Comparison of ENCODE assay signal across 11 mouse cellular contexts in genomic region chr13:15461926-15462325, GRCm38 (mm10). TPM values are rescaled to one million over a fixed set of nuclear protein-coding genes. Genes with fewer than 3 reads are reported as not detected.
DNase-seq lines count a peak whose midpoint lies in the region; ATAC-seq and TF ChIP-seq lines count a peak whose summit lies in the region.
"Had no signal": no experiment of that assay in that cellular context is flagged by ENCODE, and none has a peak within 500 bp of the region (broad histone marks: within the 10 kb centered on the region; RNA-seq: fewer than 3 reads in every experiment).

No protein-coding gene starts in this region.

- no peak for TF ChIP-seq CTCF in hindbrain, postnatal 0 days (IDR thresholded peaks at IDR 0.05; ENCODE audit: low read depth)

- no peaks in the 10 kb centered on the region for H3K9me3 ChIP-seq in hindbrain, embryonic 10.5 days
- no peaks in the 10 kb centered on the region for H3K9me3 ChIP-seq in hindbrain, postnatal 0 days (ENCODE audit: low read length)
- H3K9me3 ChIP-seq in embryonic facial prominence, embryonic 15.5 days (replicated peaks), result no peaks in the 10 kb centered on the region
- H3K9me3 ChIP-seq in intestine, embryonic 14.5 days (ENCODE audit: control insufficient read depth, low read length), result no peaks in the 10 kb centered on the region

- H3K4me1 ChIP-seq in hindbrain, embryonic 10.5 days (replicated peaks), result peaks cover 36% of the 10 kb centered on the region
- H3K4me1 ChIP-seq in hindbrain, postnatal 0 days (ENCODE audit: insufficient read depth, low read length), result no peaks in the 10 kb centered on the region
- H3K4me1 ChIP-seq in embryonic facial prominence, embryonic 15.5 days, result peaks cover 25% of the 10 kb centered on the region
- H3K4me1 ChIP-seq in intestine, embryonic 14.5 days (replicated peaks; ENCODE audit: control insufficient read depth, insufficient read depth, low read length), result peaks cover 18% of the 10 kb centered on the region

- H3ac ChIP-seq in myocyte (ENCODE audit: control insufficient read depth, insufficient read length), result no peak overlapping the region

- peak overlapping the region; percentile 99 for H3K27ac ChIP-seq in hindbrain, embryonic 10.5 days
- H3K27ac ChIP-seq in hindbrain, postnatal 0 days, result no peak overlapping the region
- H3K27ac ChIP-seq in embryonic facial prominence, embryonic 15.5 days (replicated peaks), result peak overlapping the region; percentile 44; the same call in 1 of the 2 replicates
- H3K27ac ChIP-seq in intestine, embryonic 14.5 days (ENCODE audit: low read depth), result peak overlapping the region; percentile 96

- no peak for TF ChIP-seq POLR2A in myocyte (IDR thresholded peaks at IDR 0.05; ENCODE audit: insufficient read length, low read depth)

- no peak overlapping the region for H3K4me2 ChIP-seq in hindbrain, postnatal 0 days (ENCODE audit: low read depth, low read length)
- peak overlapping the region; percentile 61 for H3K4me2 ChIP-seq in embryonic facial prominence, embryonic 15.5 days (replicated peaks)
- H3K4me2 ChIP-seq in intestine, embryonic 14.5 days (ENCODE audit: low read length), result peak overlapping the region; percentile 65
- H3K4me2 ChIP-seq in myocyte (ENCODE audit: low read depth), result peak overlapping the region; percentile 89

- no peak overlapping the region for H3K9ac ChIP-seq in hindbrain, postnatal 0 days (replicated peaks; ENCODE audit: low read length)
- H3K9ac ChIP-seq in embryonic facial prominence, embryonic 15.5 days, result no peak overlapping the region
- H3K9ac ChIP-seq in intestine, embryonic 14.5 days (ENCODE audit: low read length), result peak overlapping the region; percentile 85

- ATAC-seq in hindbrain, postnatal 0 days, result no peak
- no peak for ATAC-seq in embryonic facial prominence, embryonic 15.5 days (ENCODE audit: insufficient number of reproducible peaks, low FRiP score, low TSS enrichment, low read depth)
- no peak for ATAC-seq in intestine, embryonic 14.5 days (replicated peaks; ENCODE audit: low FRiP score, low TSS enrichment, low read depth)
- ATAC-seq in megakaryocyte-erythroid progenitor cell, adult 5-6 weeks (replicated peaks; ENCODE audit: low FRiP score, low TSS enrichment, poor library complexity, severe bottlenecking), result no peak

- H3K36me3 ChIP-seq in hindbrain, embryonic 10.5 days, result no peaks in the 10 kb centered on the region
- H3K36me3 ChIP-seq in hindbrain, postnatal 0 days (ENCODE audit: insufficient read depth, low read length), result no peaks in the 10 kb centered on the region
- H3K36me3 ChIP-seq in embryonic facial prominence, embryonic 15.5 days, result no peaks in the 10 kb centered on the region
- no peaks in the 10 kb centered on the region for H3K36me3 ChIP-seq in intestine, embryonic 14.5 days (ENCODE audit: control insufficient read depth, insufficient read depth, low read length)
- H3K36me3 ChIP-seq in myocyte (ENCODE audit: control insufficient read depth, insufficient read depth), result no peaks in the 10 kb centered on the region

- peaks cover 4% of the 10 kb centered on the region; the same call in 1 of the 2 replicates for H3K27me3 ChIP-seq in hindbrain, embryonic 10.5 days (ENCODE audit: insufficient read depth, poor library complexity, severe bottlenecking)
- H3K27me3 ChIP-seq in hindbrain, postnatal 0 days (ENCODE audit: insufficient read depth, low read length), result no peaks in the 10 kb centered on the region; the same call in none of the 2 replicates
- no peaks in the 10 kb centered on the region for H3K27me3 ChIP-seq in embryonic facial prominence, embryonic 15.5 days
- H3K27me3 ChIP-seq in intestine, embryonic 14.5 days (replicated peaks; ENCODE audit: control insufficient read depth, insufficient read depth, low read length), result no peaks in the 10 kb centered on the region
- H3K27me3 ChIP-seq in myocyte (ENCODE audit: control insufficient read depth, insufficient read depth, insufficient read length), result no peaks in the 10 kb centered on the region

- DNase-seq in hindbrain, embryonic 10.5 days (ENCODE audit: low spot score), result peak; percentile 27
- DNase-seq in hindbrain, postnatal 0 days (ENCODE audit: low spot score), result no peak
- peak; percentile 56 for DNase-seq in intestine, embryonic 14.5 days (ENCODE audit: low spot score)
- no peak for DNase-seq in thymus, postnatal 0 days (ENCODE audit: low spot score)
- no peak for DNase-seq in frontal cortex, adult 2 months (ENCODE audit: extremely low spot score in 1 of 2, low spot score in 1 of 2)
- DNase-seq: adrenal gland, postnatal 25 days; layer of hippocampus, postnatal 36 days; lung, postnatal 10 days had no signal

- peaks cover 29% of the 10 kb centered on the region for H3K79me2 ChIP-seq in myocyte (ENCODE audit: control insufficient read depth, insufficient read depth)

- peak overlapping the region; percentile 96 for H3K4me3 ChIP-seq in hindbrain, embryonic 10.5 days
- no peak overlapping the region for H3K4me3 ChIP-seq in hindbrain, postnatal 0 days (ENCODE audit: low read length)
- peak overlapping the region; percentile 78 for H3K4me3 ChIP-seq in embryonic facial prominence, embryonic 15.5 days (replicated peaks)
- peak overlapping the region; percentile 78; the same call in 1 of the 2 replicates for H3K4me3 ChIP-seq in intestine, embryonic 14.5 days (ENCODE audit: low read depth, low read length)
- peak overlapping the region; percentile 65 for H3K4me3 ChIP-seq in myocyte

- WGBS in hindbrain, embryonic 10.5 days, result 16% methylated on average over 7 of the region's 7 CpGs
- WGBS in hindbrain, postnatal 0 days, result 22% methylated on average over 7 of the region's 7 CpGs
- WGBS in embryonic facial prominence, embryonic 15.5 days, result 14% methylated on average over 7 of the region's 7 CpGs
- 15% methylated on average over 7 of the region's 7 CpGs for WGBS in intestine, embryonic 14.5 days

TF ChIP-seq in myocyte, 11 proteins besides CTCF, POLR2A, EP300 and RAD21:
- TF ChIP-seq MYOG (IDR thresholded peaks at IDR 0.05; ENCODE audit: control insufficient read depth in 1 of 3, insufficient read depth in 1 of 3, insufficient read length in 2 of 3, low read depth in 2 of 3) (no peak), REST (IDR thresholded peaks at IDR 0.05; ENCODE audit: insufficient read depth, insufficient read length) (no peak), POLR2AphosphoS2 (IDR thresholded peaks at IDR 0.05; ENCODE audit: insufficient read length, low read depth) (no peak), MYOD1 (IDR thresholded peaks at IDR 0.05; ENCODE audit: control insufficient read depth in 1 of 3, insufficient read length in 2 of 3, low read depth in 2 of 3) (no peak), TCF12 (IDR thresholded peaks at IDR 0.05; ENCODE audit: insufficient read depth, poor library complexity, severe bottlenecking) (no peak), SRF (IDR thresholded peaks at IDR 0.05; ENCODE audit: control insufficient read depth, insufficient read length, low read depth) (no peak), E2F4 (IDR thresholded peaks at IDR 0.05; ENCODE audit: insufficient read depth) (no peak)

RNA-seq across cellular contexts. Expression of gene Gli3, which starts 1.1 kb away (rescaled TPM):
- 32.3 and 36.0 TPM in 2 replicates for polyA plus RNA-seq in hindbrain, embryonic 10.5 days (2016; fragmentation: Nextera tagmentation; extraction: Ambion mirVana)
- total RNA-seq in hindbrain, postnatal 0 days (2014; rRNA removed), result 7.3 and 9.6 TPM in 2 replicates
- 3.0 and 3.7 TPM in 2 replicates for polyA plus RNA-seq in hindbrain, postnatal 0 days (2015; fragmentation: Nextera tagmentation; extraction: Ambion mirVana)
- polyA plus RNA-seq in embryonic facial prominence, embryonic 15.5 days (2015; fragmentation: Nextera tagmentation; extraction: Ambion mirVana), result 23.1 and 24.7 TPM in 2 replicates
- polyA plus RNA-seq in intestine, embryonic 14.5 days (2014; fragmentation: Nextera tagmentation; extraction: Ambion mirVana), result 25.5 and 26.1 TPM in 2 replicates
- polyA plus RNA-seq in myocyte (2012; fragmentation: generic; extraction: Trizol), result 3.9 TPM
- 2.1 and 2.5 TPM in 2 replicates for polyA plus RNA-seq in thymus, postnatal 0 days (2015; fragmentation: Nextera tagmentation; extraction: Ambion mirVana)
- total RNA-seq in megakaryocyte-erythroid progenitor cell, adult 5-6 weeks (2014; fragmentation: Nextera tagmentation), result not detected in 2 replicates
- not detected in 2 replicates for total RNA-seq in megakaryocyte-erythroid progenitor cell, adult 5-6 weeks (2017)
- polyA plus RNA-seq in frontal cortex, adult 2 months (2012; rRNA removed), result 3.2 and 4.0 TPM in 2 replicates

Comparison
In these comparisons a context has a peak if more than half of its experiments do, and no peak if none do; other contexts are left out.
1. DNase-seq: peak in hindbrain, embryonic 10.5 days (single experiment) and intestine, embryonic 14.5 days (single experiment); none in hindbrain, postnatal 0 days (single experiment), thymus, postnatal 0 days (single experiment) and frontal cortex, adult 2 months (0 of 2).